Mouse (Mus musculus) myocyte (in vitro differentiated cells): ENCODE data around the gene Epsti1. TPM values are rescaled to one million over a fixed set of nuclear protein-coding genes. Genes with fewer than 3 reads are reported as not detected.

ENCODE experiments used
- H3K27me3 ChIP-seq: one replicate; pipeline ENCODE4 v1.6.1; 2011; ENCODE audit not compliant: control insufficient read depth, insufficient read depth, insufficient read length
- H3K36me3 ChIP-seq: one replicate; pipeline ENCODE4 v1.6.1; 2011; ENCODE audit not compliant: control insufficient read depth, insufficient read depth
- H3K4me2 ChIP-seq: one replicate; pipeline ENCODE4 v1.6.1; 2011; ENCODE audit warnings: low read depth, control low read depth
- H3K4me3 ChIP-seq: one replicate; pipeline ENCODE4 v1.5.1; 2011; ENCODE audit warnings: mild to moderate bottlenecking, control low read depth, moderate library complexity
- H3K79me2 ChIP-seq: one replicate; pipeline ENCODE4 v1.6.1; 2011; ENCODE audit not compliant: control insufficient read depth, insufficient read depth
- H3ac ChIP-seq: one replicate; pipeline ENCODE4 v1.6.1; 2011; ENCODE audit not compliant: control insufficient read depth, insufficient read length
- CEBPB ChIP-seq: IDR thresholded peaks from 2 replicates; pipeline ENCODE4 v1.6.1; 2011; ENCODE audit warnings: mild to moderate bottlenecking, moderate library complexity; ENCODE audit not compliant: poor library complexity, insufficient read depth, severe bottlenecking
- E2F4 ChIP-seq: IDR thresholded peaks from one replicate; pipeline ENCODE4 v1.6.1; 2011; ENCODE audit warnings: mild to moderate bottlenecking, control low read depth, moderate library complexity; ENCODE audit not compliant: insufficient read depth
- MAX ChIP-seq: IDR thresholded peaks from one replicate; pipeline ENCODE4 v1.6.1; 2011; ENCODE audit warnings: low read depth, mild to moderate bottlenecking, control low read depth
- MYOD1 ChIP-seq, 3 experiments: IDR thresholded peaks; one replicate each; pipeline ENCODE4 v1.6.1; 2011; ENCODE audit warnings: control low read depth in 2 of 3, low read depth in 2 of 3, mild to moderate bottlenecking in 2 of 3, moderate library complexity in 1 of 3; ENCODE audit not compliant: insufficient read length in 2 of 3, control insufficient read depth in 1 of 3
- MYOG ChIP-seq, 3 experiments: IDR thresholded peaks; one replicate each; pipeline ENCODE4 v1.6.1; 2011; ENCODE audit warnings: control low read depth in 2 of 3, low read depth in 2 of 3, mild to moderate bottlenecking in 2 of 3; ENCODE audit not compliant: insufficient read length in 2 of 3, control insufficient read depth in 1 of 3, insufficient read depth in 1 of 3
- POLR2A ChIP-seq: IDR thresholded peaks from one replicate; pipeline ENCODE4 v1.6.1; 2011; ENCODE audit warnings: low read depth, mild to moderate bottlenecking, control low read depth, moderate library complexity; ENCODE audit not compliant: insufficient read length
- POLR2AphosphoS2 ChIP-seq: IDR thresholded peaks from one replicate; pipeline ENCODE4 v1.6.1; 2011; ENCODE audit warnings: low read depth, control low read depth; ENCODE audit not compliant: insufficient read length
- REST ChIP-seq: IDR thresholded peaks from one replicate; pipeline ENCODE4 v1.6.1; 2011; ENCODE audit warnings: mild to moderate bottlenecking, control low read depth, moderate library complexity; ENCODE audit not compliant: insufficient read depth, insufficient read length
- SRF ChIP-seq: IDR thresholded peaks from one replicate; pipeline ENCODE4 v1.6.1; 2011; ENCODE audit warnings: low read depth; ENCODE audit not compliant: control insufficient read depth, insufficient read length
- TCF12 ChIP-seq: IDR thresholded peaks from one replicate; pipeline ENCODE4 v1.6.1; 2011; ENCODE audit warnings: mild to moderate bottlenecking, control low read depth; ENCODE audit not compliant: poor library complexity, insufficient read depth, severe bottlenecking
- TCF3 ChIP-seq: IDR thresholded peaks from one replicate; pipeline ENCODE4 v1.6.1; 2011; ENCODE audit warnings: low read depth, control low read depth; ENCODE audit not compliant: insufficient read length
- USF1 ChIP-seq: IDR thresholded peaks from one replicate; pipeline ENCODE4 v1.6.1; 2011; ENCODE audit warnings: low read depth, mild to moderate bottlenecking, control low read depth, moderate library complexity
- polyA plus RNA-seq: library from polyadenylated mRNA; unstranded; fragments of >200 nt; fragmentation: generic; extraction: Trizol; gene quantifications from one replicate; pipeline ENCODE4 v1.2.1, GENCODE M21; 2012; ENCODE audit warnings: missing spikeins

The Epsti1 gene
- polyA plus RNA-seq, 1 experiment = 0.07 TPM

GRCm38 (mm10) chr14:77933243-77933642, 29.2 kb downstream of the Epsti1 start:
- Histone ChIP-seq H3ac (no peak overlapping the region), H3K27me3 (no peaks in the 10 kb centered on the region), H3K4me2 (peak overlapping the region; percentile 75), H3K4me3 (no peak overlapping the region), H3K79me2 (no peaks in the 10 kb centered on the region), H3K36me3 (no peaks in the 10 kb centered on the region)
- TF ChIP-seq POLR2AphosphoS2 (no peak), MYOD1 (IDR thresholded peaks at IDR 0.05; ENCODE audit: control insufficient read depth in 1 of 3, insufficient read length in 2 of 3, low read depth in 2 of 3) (no peak), REST (no peak), TCF3 (no peak), CEBPB (no peak), E2F4 (no peak), POLR2A (no peak), TCF12 (no peak), MAX (no peak), MYOG (IDR thresholded peaks at IDR 0.05; ENCODE audit: control insufficient read depth in 1 of 3, insufficient read depth in 1 of 3, insufficient read length in 2 of 3, low read depth in 2 of 3) (no peak), SRF (no peak), USF1 (no peak)

- Histone ChIP-seq H3K36me3 (no peaks in the 10 kb centered on the region), H3ac (no peak overlapping the region), H3K27me3 (no peaks in the 10 kb centered on the region), H3K4me2 (no peak overlapping the region), H3K4me3 (no peak overlapping the region), H3K79me2 (no peaks in the 10 kb centered on the region)
- TF ChIP-seq REST = no peak
- TF ChIP-seq POLR2A = no peak
- no peak for TF ChIP-seq TCF3
- no peak for TF ChIP-seq MYOG (IDR thresholded peaks at IDR 0.05; ENCODE audit: control insufficient read depth in 1 of 3, insufficient read depth in 1 of 3, insufficient read length in 2 of 3, low read depth in 2 of 3)
- no peak for TF ChIP-seq MYOD1 (IDR thresholded peaks at IDR 0.05; ENCODE audit: control insufficient read depth in 1 of 3, insufficient read length in 2 of 3, low read depth in 2 of 3)
- TF ChIP-seq E2F4 = no peak
- TF ChIP-seq SRF = no peak
- TF ChIP-seq MAX = no peak
- no peak for TF ChIP-seq CEBPB
- no peak for TF ChIP-seq POLR2AphosphoS2
- TF ChIP-seq USF1 = no peak
- no peak for TF ChIP-seq TCF12
Observed at GRCm38 (mm10) chr14:77934431-77934830, 30.4 kb downstream of the Epsti1 start.

- Histone ChIP-seq H3K79me2 (no peaks in the 10 kb centered on the region), H3K27me3 (no peaks in the 10 kb centered on the region), H3K4me3 (no peak overlapping the region), H3ac (no peak overlapping the region), H3K4me2 (no peak overlapping the region), H3K36me3 (no peaks in the 10 kb centered on the region)
- no peak for TF ChIP-seq POLR2AphosphoS2
Observed at GRCm38 (mm10) chr14:77941105-77941504, 37.1 kb downstream of the Epsti1 start.

DNA sequence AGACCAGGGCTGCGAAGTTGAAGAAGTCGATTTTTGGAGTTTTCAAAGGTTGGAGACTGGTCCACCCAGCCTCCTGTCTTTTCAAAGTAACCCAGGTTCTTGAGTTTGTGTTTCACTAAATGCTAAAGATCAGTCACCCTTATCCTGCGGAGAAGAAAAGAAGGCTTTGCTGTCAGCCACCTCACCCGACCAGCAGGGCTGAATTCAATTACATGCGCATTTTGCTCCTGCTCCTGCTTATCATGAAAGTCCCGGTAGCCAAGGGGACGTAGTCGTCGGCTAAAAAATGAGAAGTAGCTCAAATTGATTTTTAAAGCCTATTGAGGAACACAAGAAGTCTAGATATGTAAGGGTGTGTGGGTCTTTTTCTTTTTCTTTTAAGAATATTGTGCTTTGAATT, 38.2 kb downstream of the Epsti1 start:
- H3K36me3 ChIP-seq = no peaks in the 10 kb centered on the region

DNA sequence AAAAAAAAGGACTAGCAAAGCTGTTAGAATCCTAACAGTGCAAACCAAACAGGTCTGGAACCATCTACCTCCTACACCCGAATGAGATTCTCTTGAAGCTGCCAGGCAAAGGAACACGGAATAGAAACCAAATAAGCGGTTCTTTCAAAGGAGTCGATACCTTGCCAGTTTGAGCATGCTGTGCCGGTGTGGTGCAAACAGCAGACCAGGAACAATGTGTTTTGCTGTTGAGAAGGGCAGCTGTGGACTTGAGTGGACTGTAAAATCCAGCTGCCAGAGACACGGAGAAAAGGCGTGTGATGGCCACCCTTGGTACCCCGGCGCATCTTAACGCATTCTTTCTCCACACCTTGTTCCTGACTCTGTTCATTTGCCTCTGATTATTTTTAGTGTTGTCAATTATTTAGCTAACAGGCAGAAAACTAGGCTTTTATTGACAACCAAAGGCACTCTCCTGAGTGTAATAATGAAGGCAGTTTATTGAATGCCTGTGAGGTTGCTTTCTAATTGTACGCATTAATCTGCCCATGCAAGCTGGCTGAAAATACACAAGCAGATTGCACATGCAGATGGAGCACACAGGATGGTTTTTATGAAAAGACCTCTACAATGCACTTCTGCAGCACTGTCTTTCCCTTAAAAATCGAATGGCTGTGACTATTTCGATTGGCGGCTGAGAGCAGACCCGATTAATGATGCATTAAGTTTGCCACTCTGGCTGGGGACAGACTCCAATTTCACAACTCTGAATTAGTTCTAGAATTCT, 38.9 kb downstream of the Epsti1 start:
- TF ChIP-seq MAX = no peak
- no peak for TF ChIP-seq TCF3
- no peak for TF ChIP-seq TCF12
- TF ChIP-seq REST = no peak
- no peak for TF ChIP-seq MYOD1 (IDR thresholded peaks at IDR 0.05; ENCODE audit: control insufficient read depth in 1 of 3, insufficient read length in 2 of 3, low read depth in 2 of 3)
- TF ChIP-seq POLR2A = no peak
- no peak for TF ChIP-seq MYOG (IDR thresholded peaks at IDR 0.05; ENCODE audit: control insufficient read depth in 1 of 3, insufficient read depth in 1 of 3, insufficient read length in 2 of 3, low read depth in 2 of 3)
- TF ChIP-seq CEBPB = no peak
- TF ChIP-seq SRF = no peak
- no peak for TF ChIP-seq USF1
- no peak for TF ChIP-seq POLR2AphosphoS2
- no peak for TF ChIP-seq E2F4
- Histone ChIP-seq H3K79me2 (no peaks in the 10 kb centered on the region), H3ac (no peak overlapping the region), H3K4me3 (no peak overlapping the region), H3K27me3 (no peaks in the 10 kb centered on the region), H3K4me2 (no peak overlapping the region), H3K36me3 (no peaks in the 10 kb centered on the region)

More for the DNA sequence above, 38.2 kb downstream of the Epsti1 start:
- no peak overlapping the region for H3K4me3 ChIP-seq
- no peak overlapping the region for H3ac ChIP-seq
- no peak for TF ChIP-seq TCF3
- TF ChIP-seq MAX = no peak
- TF ChIP-seq TCF12 = no peak
- TF ChIP-seq USF1 = no peak
- TF ChIP-seq MYOD1 (IDR thresholded peaks at IDR 0.05; ENCODE audit: control insufficient read depth in 1 of 3, insufficient read length in 2 of 3, low read depth in 2 of 3) = no peak
- TF ChIP-seq POLR2A = no peak
- no peak for TF ChIP-seq CEBPB
- no peak for TF ChIP-seq E2F4
- TF ChIP-seq REST = no peak
- TF ChIP-seq SRF = no peak
- no peaks in the 10 kb centered on the region for H3K79me2 ChIP-seq
- H3K4me2 ChIP-seq = no peak overlapping the region
- no peaks in the 10 kb centered on the region for H3K27me3 ChIP-seq
